Mouse (Mus musculus): ENCODE measurements at regions not wholly inside any gene's neighbourhood (a gene's known extent, or its start where the extent isn't known, plus 50 kb on each side); places are given as distances from the start of the nearest gene placed in this dataset.

- H3K4me1 ChIP-seq (ENCODE audit: control insufficient read depth, insufficient read depth, low read length) = no peaks in the 10 kb centered on the region
- no peak overlapping the region for H3K4me3 ChIP-seq (ENCODE audit: low read depth, low read length)
- no peak overlapping the region for H3K27ac ChIP-seq (ENCODE audit: low read depth, low read length)
- DNase-seq (ENCODE audit: low spot score) = no peak
- H3K9ac ChIP-seq (ENCODE audit: low read length) = no peak overlapping the region
- no peak overlapping the region for H3K4me2 ChIP-seq (ENCODE audit: low read depth)
- 94% methylated on average over 2 of the region's 2 CpGs for WGBS
- ATAC-seq (ENCODE audit: insufficient read depth, low FRiP score, low TSS enrichment) = no peak
- no peaks in the 10 kb centered on the region for H3K9me3 ChIP-seq (ENCODE audit: control insufficient read depth, low read length)
- no peaks in the 10 kb centered on the region for H3K27me3 ChIP-seq (ENCODE audit: control insufficient read depth, insufficient read depth, low read length)
- H3K36me3 ChIP-seq (ENCODE audit: control insufficient read depth, insufficient read depth, low read length) = no peaks in the 10 kb centered on the region
Measured at GRCm38 (mm10) chr9:80681709-80682108, 216.4 kb upstream of the Impg1 start.

- no peaks in the 10 kb centered on the region for H3K4me1 ChIP-seq (ENCODE audit: control insufficient read depth, insufficient read depth, low read length)
- H3K27ac ChIP-seq (ENCODE audit: low read depth, low read length) = no peak overlapping the region
- ATAC-seq (ENCODE audit: insufficient read depth, low FRiP score, low TSS enrichment) (no peak), DNase-seq (ENCODE audit: low spot score) (no peak)
- no peak overlapping the region for H3K4me2 ChIP-seq (ENCODE audit: low read depth)
- no peaks in the 10 kb centered on the region for H3K36me3 ChIP-seq (ENCODE audit: control insufficient read depth, insufficient read depth, low read length)
- no peak overlapping the region for H3K4me3 ChIP-seq (ENCODE audit: low read depth, low read length)
- 84% methylated on average over 1 of the region's 1 CpGs for WGBS
- no peaks in the 10 kb centered on the region for H3K27me3 ChIP-seq (ENCODE audit: control insufficient read depth, insufficient read depth, low read length)
- H3K9ac ChIP-seq (ENCODE audit: low read length) = no peak overlapping the region
- H3K9me3 ChIP-seq (ENCODE audit: control insufficient read depth, low read length) = no peaks in the 10 kb centered on the region
Measured at GRCm38 (mm10) chr9:80671483-80671882, 206.2 kb upstream of the Impg1 start.

- Histone ChIP-seq H3K27me3 (ENCODE audit: control insufficient read depth, insufficient read depth, low read length) (no peaks in the 10 kb centered on the region), H3K4me2 (ENCODE audit: low read depth) (no peak overlapping the region), H3K4me1 (ENCODE audit: control insufficient read depth, insufficient read depth, low read length) (no peaks in the 10 kb centered on the region), H3K36me3 (ENCODE audit: control insufficient read depth, insufficient read depth, low read length) (no peaks in the 10 kb centered on the region), H3K9me3 (ENCODE audit: control insufficient read depth, low read length) (no peaks in the 10 kb centered on the region), H3K27ac (ENCODE audit: low read depth, low read length) (no peak overlapping the region), H3K9ac (ENCODE audit: low read length) (no peak overlapping the region), H3K4me3 (ENCODE audit: low read depth, low read length) (no peak overlapping the region)
- peak; percentile 35; the same call in 1 of the 2 replicates for ATAC-seq (ENCODE audit: insufficient read depth, low FRiP score, low TSS enrichment)
- WGBS = 56% methylated on average over 5 of the region's 5 CpGs
- DNase-seq (ENCODE audit: low spot score) = peak; percentile 11
Measured at GRCm38 (mm10) chr9:80668575-80669248, 203.4 kb upstream of the Impg1 start.

GRCm38 (mm10) chr9:80658755-80659154 lies 193.5 kb upstream of the Impg1 start:
- 94% methylated on average over 1 of the region's 1 CpGs for WGBS
- Histone ChIP-seq H3K4me3 (ENCODE audit: low read depth, low read length) (no peak overlapping the region), H3K9me3 (ENCODE audit: control insufficient read depth, low read length) (no peaks in the 10 kb centered on the region), H3K4me2 (ENCODE audit: low read depth) (no peak overlapping the region), H3K27ac (ENCODE audit: low read depth, low read length) (no peak overlapping the region), H3K4me1 (ENCODE audit: control insufficient read depth, insufficient read depth, low read length) (no peaks in the 10 kb centered on the region), H3K36me3 (ENCODE audit: control insufficient read depth, insufficient read depth, low read length) (no peaks in the 10 kb centered on the region), H3K9ac (ENCODE audit: low read length) (no peak overlapping the region), H3K27me3 (ENCODE audit: control insufficient read depth, insufficient read depth, low read length) (no peaks in the 10 kb centered on the region)
- DNase-seq (ENCODE audit: low spot score) = no peak
- ATAC-seq (ENCODE audit: insufficient read depth, low FRiP score, low TSS enrichment) = no peak

GRCm38 (mm10) chr9:80615114-80615513 lies 149.8 kb upstream of the Impg1 start:
- Histone ChIP-seq H3K4me1 (ENCODE audit: control insufficient read depth, insufficient read depth, low read length) (no peaks in the 10 kb centered on the region), H3K4me3 (ENCODE audit: low read depth, low read length) (no peak overlapping the region), H3K9ac (ENCODE audit: low read length) (no peak overlapping the region), H3K36me3 (ENCODE audit: control insufficient read depth, insufficient read depth, low read length) (no peaks in the 10 kb centered on the region), H3K27me3 (ENCODE audit: control insufficient read depth, insufficient read depth, low read length) (no peaks in the 10 kb centered on the region), H3K4me2 (ENCODE audit: low read depth) (no peak overlapping the region), H3K9me3 (ENCODE audit: control insufficient read depth, low read length) (no peaks in the 10 kb centered on the region), H3K27ac (ENCODE audit: low read depth, low read length) (no peak overlapping the region)
- WGBS = 48% methylated on average over 3 of the region's 3 CpGs
- no peak for DNase-seq (ENCODE audit: low spot score)
- peak; percentile 43; the same call in 1 of the 2 replicates for ATAC-seq (ENCODE audit: insufficient read depth, low FRiP score, low TSS enrichment)

- Histone ChIP-seq H3K9ac (ENCODE audit: low read length) (no peak overlapping the region), H3K4me3 (ENCODE audit: low read depth, low read length) (no peak overlapping the region), H3K9me3 (ENCODE audit: control insufficient read depth, low read length) (no peaks in the 10 kb centered on the region), H3K27me3 (ENCODE audit: control insufficient read depth, insufficient read depth, low read length) (no peaks in the 10 kb centered on the region), H3K4me1 (ENCODE audit: control insufficient read depth, insufficient read depth, low read length) (no peaks in the 10 kb centered on the region), H3K27ac (ENCODE audit: low read depth, low read length) (no peak overlapping the region), H3K36me3 (ENCODE audit: control insufficient read depth, insufficient read depth, low read length) (no peaks in the 10 kb centered on the region), H3K4me2 (ENCODE audit: low read depth) (no peak overlapping the region)
- DNase-seq (ENCODE audit: low spot score) (no peak), ATAC-seq (ENCODE audit: insufficient read depth, low FRiP score, low TSS enrichment) (no peak)
Measured at GRCm38 (mm10) chr9:80600019-80600418, 134.7 kb upstream of the Impg1 start.

- Histone ChIP-seq H3K4me1 (ENCODE audit: control insufficient read depth, insufficient read depth, low read length) (no peaks in the 10 kb centered on the region), H3K9ac (ENCODE audit: low read length) (no peak overlapping the region), H3K4me2 (ENCODE audit: low read depth) (no peak overlapping the region), H3K36me3 (ENCODE audit: control insufficient read depth, insufficient read depth, low read length) (no peaks in the 10 kb centered on the region), H3K9me3 (ENCODE audit: control insufficient read depth, low read length) (no peaks in the 10 kb centered on the region), H3K27ac (ENCODE audit: low read depth, low read length) (no peak overlapping the region), H3K4me3 (ENCODE audit: low read depth, low read length) (no peak overlapping the region), H3K27me3 (ENCODE audit: control insufficient read depth, insufficient read depth, low read length) (no peaks in the 10 kb centered on the region)
- DNase-seq (ENCODE audit: low spot score) (no peak), ATAC-seq (ENCODE audit: insufficient read depth, low FRiP score, low TSS enrichment) (no peak)
- WGBS = 82% methylated on average over 4 of the region's 4 CpGs
Measured at GRCm38 (mm10) chr9:80565388-80566024, 100.2 kb upstream of the Impg1 start.

- Histone ChIP-seq H3K36me3 (ENCODE audit: control insufficient read depth, insufficient read depth, low read length) (no peaks in the 10 kb centered on the region), H3K4me3 (ENCODE audit: low read depth, low read length) (no peak overlapping the region), H3K9ac (ENCODE audit: low read length) (no peak overlapping the region), H3K27me3 (ENCODE audit: control insufficient read depth, insufficient read depth, low read length) (no peaks in the 10 kb centered on the region), H3K27ac (ENCODE audit: low read depth, low read length) (no peak overlapping the region), H3K9me3 (ENCODE audit: control insufficient read depth, low read length) (no peaks in the 10 kb centered on the region), H3K4me1 (ENCODE audit: control insufficient read depth, insufficient read depth, low read length) (no peaks in the 10 kb centered on the region), H3K4me2 (ENCODE audit: low read depth) (no peak overlapping the region)
- WGBS = 78% methylated on average over 2 of the region's 2 CpGs
- DNase-seq (ENCODE audit: low spot score) (no peak), ATAC-seq (ENCODE audit: insufficient read depth, low FRiP score, low TSS enrichment) (0 out of 2 replicates have a peak, but pooled peaks have one; percentile 51)
Measured at GRCm38 (mm10) chr9:80563655-80564054, 98.4 kb upstream of the Impg1 start.

GRCm38 (mm10) chr9:80555531-80556067 lies 90.3 kb upstream of the Impg1 start:
- H3K9me3 ChIP-seq (ENCODE audit: control insufficient read depth, low read length) = no peaks in the 10 kb centered on the region
- H3K4me2 ChIP-seq (ENCODE audit: low read depth) = no peak overlapping the region
- no peaks in the 10 kb centered on the region for H3K4me1 ChIP-seq (ENCODE audit: control insufficient read depth, insufficient read depth, low read length)
- no peak overlapping the region for H3K27ac ChIP-seq (ENCODE audit: low read depth, low read length)
- DNase-seq (ENCODE audit: low spot score) (no peak), ATAC-seq (ENCODE audit: insufficient read depth, low FRiP score, low TSS enrichment) (no peak)
- no peaks in the 10 kb centered on the region for H3K27me3 ChIP-seq (ENCODE audit: control insufficient read depth, insufficient read depth, low read length)
- WGBS = 75% methylated on average over 1 of the region's 1 CpGs
- H3K36me3 ChIP-seq (ENCODE audit: control insufficient read depth, insufficient read depth, low read length) = no peaks in the 10 kb centered on the region
- no peak overlapping the region for H3K4me3 ChIP-seq (ENCODE audit: low read depth, low read length)
- H3K9ac ChIP-seq (ENCODE audit: low read length) = no peak overlapping the region
